Mouse (Mus musculus): Measurements from ENCODE around the gene Mapkapk3.

The Mapkapk3 gene

DNA sequence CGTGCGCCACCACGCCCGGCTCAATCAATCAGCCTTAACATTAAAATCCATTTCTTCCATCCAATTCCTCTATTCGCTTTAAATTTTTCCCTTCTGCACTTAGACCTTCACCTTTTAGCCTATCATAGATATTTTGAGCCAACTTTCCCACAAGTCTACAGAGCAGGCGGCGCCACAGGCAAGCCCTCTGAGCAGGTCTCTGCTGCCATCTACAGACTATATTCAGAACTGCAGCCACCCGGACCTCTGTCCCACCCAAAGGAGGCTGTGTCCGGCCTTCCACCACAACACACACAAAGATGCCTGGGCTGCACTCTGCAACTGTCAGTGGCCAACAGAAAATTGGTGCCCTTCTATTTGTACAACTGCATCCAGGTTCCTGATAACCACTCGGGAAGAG is 1.2 kb upstream of the Mapkapk3 start:
- peak; percentile 81 to 86 for DNase-seq (ENCODE audit: low spot score in 2 of 2)

- DNase-seq (ENCODE audit: low spot score in 2 of 2): no peak
Observed at GRCm38 (mm10) chr9:107288711-107289110, 966 bp downstream of the Mapkapk3 start.

DNA sequence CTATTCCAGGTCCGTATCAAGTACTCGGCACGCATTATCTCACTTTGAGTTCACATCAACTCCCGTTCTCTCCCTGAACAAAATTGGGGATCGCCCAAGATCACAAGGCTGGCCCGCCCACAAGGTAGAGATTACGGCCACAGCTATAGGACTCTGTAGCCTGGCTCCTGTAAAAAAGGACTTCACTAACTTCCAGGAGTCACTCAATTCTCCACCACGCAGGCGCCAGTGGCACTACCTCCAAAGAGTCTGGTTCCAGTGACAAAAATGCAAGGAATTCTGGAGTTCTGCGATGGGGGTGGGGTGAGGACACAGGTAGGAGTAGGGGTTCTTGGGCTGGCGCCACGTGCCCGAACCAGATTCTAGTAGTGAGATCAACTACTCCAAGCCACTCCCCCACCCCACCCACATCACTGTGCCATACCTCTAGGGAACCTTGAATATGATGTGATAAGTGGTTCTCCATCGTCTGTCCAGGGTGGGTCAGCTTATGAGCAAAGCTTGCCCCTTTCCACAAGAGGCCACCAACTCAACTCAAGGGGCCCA is 1.5 kb downstream of the Mapkapk3 start:
- DNase-seq (ENCODE audit: low spot score in 2 of 2): no peak

GRCm38 (mm10) chr9:107287294-107287693 is 2.4 kb downstream of the Mapkapk3 start:
- DNase-seq (ENCODE audit: low spot score in 2 of 2): no peak

GRCm38 (mm10) chr9:107285009-107285408 is 4.7 kb downstream of the Mapkapk3 start:
- no peak for DNase-seq (ENCODE audit: low spot score in 2 of 2)

DNA sequence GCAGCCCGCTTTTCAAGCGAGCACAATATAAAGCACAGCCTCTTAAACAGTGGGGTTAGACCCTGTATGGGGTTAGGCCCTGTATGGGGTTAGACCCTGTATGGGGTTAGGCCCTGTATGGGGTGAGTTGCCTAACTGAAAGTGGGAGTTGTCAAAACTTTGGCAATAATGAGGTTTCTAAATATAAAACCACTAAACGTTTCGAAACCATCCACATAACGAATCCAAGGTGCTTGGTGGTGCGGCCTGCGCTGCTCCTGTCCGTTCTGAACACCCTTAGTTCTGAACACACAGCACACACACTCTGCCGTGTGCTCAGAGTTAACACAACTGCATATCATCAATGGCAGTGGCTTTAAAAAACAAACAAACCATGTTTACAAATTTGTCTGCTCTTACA is 6.7 kb downstream of the Mapkapk3 start:
- no peak for DNase-seq (ENCODE audit: low spot score in 2 of 2)

DNA sequence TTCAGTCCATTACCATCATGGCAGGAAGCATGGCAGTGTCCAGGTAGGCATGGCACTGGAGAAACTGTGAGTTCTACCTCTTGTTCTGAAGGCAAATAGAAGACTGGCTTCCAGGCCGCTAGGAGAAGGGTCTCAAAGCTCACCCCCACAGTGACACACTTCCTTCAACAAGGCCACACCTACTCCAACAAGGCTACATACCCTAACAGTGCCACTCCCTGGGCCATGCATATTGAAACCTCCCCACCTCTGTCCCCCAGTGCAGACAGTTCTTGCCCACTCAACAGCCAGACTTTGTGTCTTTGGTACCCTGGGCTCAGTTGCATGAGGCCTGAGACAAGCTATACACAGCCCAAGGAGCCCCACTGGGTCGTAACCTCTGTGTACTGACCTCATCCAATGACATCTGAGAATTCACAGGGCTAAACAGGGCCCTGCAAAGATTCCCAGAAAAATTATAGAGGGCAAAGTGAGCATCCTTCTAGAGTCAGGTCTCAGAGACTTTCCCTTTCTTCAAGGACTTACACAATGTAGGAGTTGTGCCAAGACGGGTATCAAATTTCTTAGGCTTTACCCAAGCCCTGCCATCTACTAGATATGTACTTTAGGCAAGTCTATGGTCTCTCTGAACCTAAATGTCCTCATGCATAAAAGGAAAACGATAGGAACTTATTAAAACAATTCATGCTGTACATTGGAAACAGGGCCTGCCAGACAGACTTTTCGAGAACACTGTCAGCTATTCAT is 8.3 kb downstream of the Mapkapk3 start:
- no peak for DNase-seq (ENCODE audit: low spot score in 2 of 2)

DNA sequence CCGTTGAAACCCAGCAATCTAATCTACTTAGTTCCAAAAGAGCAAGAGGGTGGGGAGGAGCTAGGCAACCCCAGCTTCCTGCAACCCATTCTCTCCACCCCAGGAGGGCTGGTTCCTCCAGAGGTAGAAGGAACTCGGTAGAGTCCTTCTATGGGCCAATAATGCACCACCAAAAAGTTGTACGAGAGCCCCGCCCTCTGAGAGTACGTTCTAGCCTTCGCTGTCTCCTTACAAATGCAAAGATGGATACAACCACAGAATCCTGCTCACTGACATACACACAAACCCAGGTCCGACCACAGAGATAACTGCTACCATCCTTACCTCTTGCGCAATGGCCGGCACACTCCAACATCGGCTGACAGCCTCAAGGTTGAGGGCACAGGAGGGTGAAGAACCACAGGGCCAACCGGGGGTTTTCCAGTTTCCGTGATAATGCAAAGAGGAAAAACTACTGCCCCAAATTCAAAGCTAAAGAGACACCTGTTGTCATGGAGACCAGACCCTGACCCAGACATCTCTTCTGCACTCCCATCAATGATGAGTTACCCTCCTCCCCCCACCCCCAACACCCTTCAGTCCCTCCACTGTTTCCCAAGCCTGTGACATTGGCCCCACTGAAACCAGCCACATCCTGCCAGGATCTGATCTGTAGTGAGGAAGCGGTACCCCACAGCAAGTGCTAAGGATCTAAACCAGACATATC is 9.2 kb downstream of the Mapkapk3 start:
- no peak for DNase-seq (ENCODE audit: low spot score in 2 of 2)

- no peak for DNase-seq (ENCODE audit: low spot score in 2 of 2)
Observed at GRCm38 (mm10) chr9:107279378-107280321, 10.0 kb downstream of the Mapkapk3 start.

- no peak for DNase-seq (ENCODE audit: low spot score in 2 of 2)
Observed at GRCm38 (mm10) chr9:107278527-107279377, 10.9 kb downstream of the Mapkapk3 start.

DNA sequence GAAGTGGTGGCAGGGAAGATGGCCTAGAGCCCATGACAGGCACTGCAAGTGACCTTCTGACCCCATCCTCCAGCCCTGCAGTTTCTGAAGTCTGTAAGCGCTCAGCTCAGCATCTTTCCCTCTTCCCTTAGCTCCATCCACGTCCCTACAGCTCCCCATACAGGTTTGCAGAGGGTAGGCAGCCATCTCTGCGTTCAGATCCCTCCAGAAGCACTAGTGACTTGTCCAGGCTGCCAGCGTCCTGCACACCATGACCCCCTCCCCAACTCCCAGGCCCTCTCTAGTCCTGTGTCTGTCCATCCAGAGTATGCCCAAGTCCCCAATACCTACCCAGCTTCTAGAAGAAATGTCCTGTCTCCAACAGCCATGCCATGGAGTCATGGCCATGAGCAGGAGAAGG is 11.6 kb downstream of the Mapkapk3 start:
- peak in 1 of 2 experiments; percentile 57 for DNase-seq (ENCODE audit: low spot score in 2 of 2)

DNA sequence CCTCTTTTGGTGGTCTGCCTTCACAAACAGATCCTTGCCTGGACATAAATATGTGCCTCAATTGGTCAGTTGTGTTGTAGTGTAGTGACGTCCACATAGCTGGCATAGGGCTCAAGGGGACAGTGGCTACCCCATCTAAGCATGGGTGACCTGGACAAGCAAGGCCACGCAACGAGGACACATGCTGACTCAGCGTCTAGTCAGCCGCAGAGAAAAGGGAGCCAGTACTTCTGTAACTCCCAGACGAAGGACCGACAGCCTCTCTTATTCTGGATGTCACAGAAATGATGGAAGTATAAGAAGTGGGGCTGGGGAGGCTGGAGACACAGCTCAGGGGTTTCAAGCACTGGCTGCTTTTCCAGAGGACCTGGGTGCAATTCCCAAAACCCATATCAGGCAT is 12.1 kb downstream of the Mapkapk3 start:
- DNase-seq (ENCODE audit: low spot score in 2 of 2): no peak

GRCm38 (mm10) chr9:107275710-107276109 is 14.0 kb downstream of the Mapkapk3 start:
- no peak for DNase-seq (ENCODE audit: low spot score in 2 of 2)

DNA sequence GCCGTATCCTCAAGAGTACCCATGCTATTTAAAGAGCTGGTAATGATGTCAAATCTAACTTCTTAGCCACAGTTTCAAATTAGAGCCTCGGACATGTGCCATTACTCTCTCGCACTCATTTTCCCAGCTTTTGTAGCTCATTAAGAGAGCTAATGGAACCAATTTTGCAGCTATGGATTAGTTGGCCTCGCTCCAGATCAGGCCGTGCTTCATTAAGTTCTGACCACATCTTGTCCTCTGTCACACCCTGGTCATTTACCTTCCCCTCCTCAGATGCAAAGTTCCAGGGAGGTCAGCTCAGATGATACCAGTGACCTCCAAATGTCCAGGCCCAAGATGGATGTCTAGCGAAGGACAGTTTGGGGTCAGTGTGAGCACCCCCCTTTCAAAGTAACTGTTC is 14.9 kb downstream of the Mapkapk3 start:
- no peak for DNase-seq (ENCODE audit: low spot score in 2 of 2)

DNA sequence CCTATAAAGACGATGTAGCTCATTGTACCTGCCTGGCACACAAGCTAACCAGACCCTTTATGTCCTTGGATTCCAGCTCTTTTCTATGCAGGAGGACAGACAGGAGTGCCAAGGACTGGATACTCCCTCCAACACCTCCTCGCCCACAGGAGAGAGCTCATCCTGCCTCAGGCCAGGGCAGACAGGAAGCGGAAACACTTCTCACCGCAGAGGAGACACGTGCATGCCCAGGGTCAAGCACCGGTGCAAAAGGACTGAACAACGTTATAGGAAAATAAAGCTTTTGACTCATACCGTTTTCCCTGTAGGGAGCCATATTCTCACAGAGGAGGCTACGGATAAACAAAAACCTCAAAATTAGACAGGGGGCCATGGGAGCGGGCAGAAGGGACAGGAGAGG is 16.5 kb downstream of the Mapkapk3 start:
- no peak for DNase-seq (ENCODE audit: low spot score in 2 of 2)

GRCm38 (mm10) chr9:107272284-107272683 is 17.4 kb downstream of the Mapkapk3 start:
- DNase-seq (ENCODE audit: low spot score in 2 of 2): no peak

GRCm38 (mm10) chr9:107271177-107271938 is 18.3 kb downstream of the Mapkapk3 start:
- DNase-seq (ENCODE audit: low spot score in 2 of 2): no peak

DNA sequence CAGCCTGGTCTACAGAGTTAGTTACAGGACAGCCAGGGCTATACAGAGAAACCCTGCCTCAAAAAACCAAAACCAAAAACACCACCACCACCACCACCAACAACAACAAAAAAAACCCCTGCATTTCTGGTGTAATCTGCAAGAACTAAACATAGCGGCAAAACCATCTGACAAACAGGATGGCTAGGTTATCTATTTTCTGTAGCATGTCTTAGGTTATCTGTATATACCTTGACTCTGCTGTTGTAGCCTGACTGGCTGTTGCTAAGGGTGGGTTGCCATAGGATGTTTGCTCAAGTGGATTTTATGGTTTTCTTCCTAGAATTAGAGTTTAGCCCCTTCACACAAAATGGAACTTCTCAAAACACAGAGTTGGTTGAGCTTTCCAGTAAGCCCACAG is 19.9 kb downstream of the Mapkapk3 start:
- no peak for DNase-seq (ENCODE audit: low spot score in 2 of 2)

- no peak for DNase-seq (ENCODE audit: low spot score in 2 of 2)
Observed at GRCm38 (mm10) chr9:107267721-107268402, 21.8 kb downstream of the Mapkapk3 start.

DNA sequence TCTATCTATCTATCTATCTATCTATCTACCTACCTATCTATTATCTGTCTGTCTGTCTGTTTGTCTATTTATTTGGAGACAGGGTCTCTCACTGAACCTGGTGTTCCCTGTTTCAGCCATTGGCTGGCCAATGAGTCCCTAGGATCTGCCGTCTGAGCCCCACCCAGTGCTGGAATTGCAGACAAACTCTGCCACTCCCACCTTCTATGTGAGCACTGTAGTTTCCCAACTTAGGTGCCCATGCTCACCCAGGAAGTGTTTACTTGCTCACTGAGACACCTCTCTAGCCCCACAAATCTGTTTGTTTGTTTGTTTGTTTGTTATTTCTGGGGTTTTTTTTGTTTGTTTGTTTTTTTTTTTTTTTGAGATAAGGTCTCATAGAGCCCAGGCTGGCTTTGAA is 22.6 kb downstream of the Mapkapk3 start:
- DNase-seq (ENCODE audit: low spot score in 2 of 2): no peak
